Mouse (Mus musculus): ENCODE measurements around the gene Taf6l. TPM values are rescaled to one million over a fixed set of nuclear protein-coding genes. Genes with fewer than 3 reads are reported as not detected.

Gene Taf6l
- total RNA-seq, 2 experiments from 2014 or later, result 5.2 to 6.7 TPM

GRCm38 (mm10) chr19:8725081-8725613 lies 61.1 kb downstream of the Taf6l start:
- no peak for TF ChIP-seq CTCF (IDR thresholded peaks at IDR 0.05)
- intact Hi-C loops (cut with DNase I), result no loop called here
- DNase-seq, result no peak
- peak overlapping the region; percentile 79 for H3K4me3 ChIP-seq
- H3K27ac ChIP-seq, result no peak overlapping the region

Small RNAs within 50 kb of the gene (microRNA-seq; reads per million reads assigned to microRNA genes)
- gene Mir6992, result not detected

Other genes starting within 250 kb of the Taf6l start
- not detected for gene Slc22a8, start 195.2 kb downstream of the Taf6l start, total RNA-seq (2021)
- gene Slc22a6, start 168.4 kb downstream of the Taf6l start, total RNA-seq (2021), result not detected
- not detected for gene Chrm1, start 122.6 kb downstream of the Taf6l start, total RNA-seq (2021)
- 10 to 100 TPM; 33.9 to 35.1 TPM for gene Slc3a2, start 63.0 kb downstream of the Taf6l start, total RNA-seq (2021)
- gene Wdr74, start 50.6 kb downstream of the Taf6l start, total RNA-seq (2021), result 10 to 100 TPM; 15.4 to 16.4 TPM
- not detected for gene 1700092M07Rik, start 45.7 kb downstream of the Taf6l start, total RNA-seq (2021)
- gene Stx5a, start 45.0 kb downstream of the Taf6l start, total RNA-seq (2021), result 10 to 100 TPM; 20.8 to 22.1 TPM
- 10 to 100 TPM; 37.8 to 41.5 TPM for gene Nxf1, start 29.3 kb downstream of the Taf6l start, total RNA-seq (2021)
- gene Tmem223, start 15.4 kb downstream of the Taf6l start, total RNA-seq (2021), result 100 to 1,000 TPM in 1 of 2 experiments, 10 to 100 TPM in 1; 77.2 to 118 TPM
- 10 to 100 TPM in 1 of 2 experiments, 1 to 10 TPM in 1; 7.4 to 10.6 TPM for gene Tmem179b, start 11.9 kb downstream of the Taf6l start, total RNA-seq (2021)
- 10 to 100 TPM; 35.6 to 42.6 TPM for gene Polr2g, start 12.2 kb upstream of the Taf6l start, total RNA-seq (2021)
- gene Zbtb3, start 16.1 kb upstream of the Taf6l start, total RNA-seq (2021), result 1 to 10 TPM in 1 of 2 experiments, under 1 TPM in 1; 0.82 to 1.1 TPM
- gene Ttc9c, start 32.9 kb upstream of the Taf6l start, total RNA-seq (2021), result 10 to 100 TPM; 11.9 to 12.6 TPM
- gene Hnrnpul2, start 33.6 kb upstream of the Taf6l start, total RNA-seq (2021), result 10 to 100 TPM; 40.1 to 49.4 TPM
- not detected for gene AC129217.1, start 43.4 kb upstream of the Taf6l start, total RNA-seq (2021)
- gene Bscl2, start 51.0 kb upstream of the Taf6l start, total RNA-seq (2021), result 10 to 100 TPM; 16.8 to 18.4 TPM
- gene Gng3, start 52.8 kb upstream of the Taf6l start, total RNA-seq (2021), result not detected
- 1 to 10 TPM; 7.3 to 7.8 TPM for gene Lrrn4cl, start 64.4 kb upstream of the Taf6l start, total RNA-seq (2021)
- 100 to 1,000 TPM; 199 to 235 TPM for gene Ubxn1, start 85.1 kb upstream of the Taf6l start, total RNA-seq (2021)
- gene Uqcc3, start 94.5 kb upstream of the Taf6l start, total RNA-seq (2021), result 10 to 100 TPM; 57.7 to 59.0 TPM
- gene Lbhd1, start 97.3 kb upstream of the Taf6l start, total RNA-seq (2021), result 1 to 10 TPM in 1 of 2 experiments, under 1 TPM in 1; 0.99 to 6.1 TPM
- gene Gm49403, start 97.5 kb upstream of the Taf6l start, total RNA-seq (2021), result not detected
- gene 1810009A15Rik, start 102.4 kb upstream of the Taf6l start, total RNA-seq (2021), result 10 to 100 TPM; 11.8 to 13.5 TPM
- 1 to 10 TPM in 1 of 2 experiments, under 1 TPM in 1; 0.61 to 5.3 TPM for gene Gm49416, start 102.5 kb upstream of the Taf6l start, total RNA-seq (2021)
- 10 to 100 TPM; 10.6 to 12.5 TPM for gene Ints5, start 106.6 kb upstream of the Taf6l start, total RNA-seq (2021)
- 10 to 100 TPM; 21.6 to 26.4 TPM for gene Ganab, start 111.7 kb upstream of the Taf6l start, total RNA-seq (2021)
- 10 to 100 TPM; 32.2 to 35.7 TPM for gene B3gat3, start 134.0 kb upstream of the Taf6l start, total RNA-seq (2021)
- gene Rom1, start 142.9 kb upstream of the Taf6l start, total RNA-seq (2021), result 1 to 10 TPM; 7.3 TPM
- 1 to 10 TPM; 3.4 to 6.2 TPM for gene Eml3, start 143.1 kb upstream of the Taf6l start, total RNA-seq (2021)
- 10 to 100 TPM; 23.5 to 27.2 TPM for gene Mta2, start 155.5 kb upstream of the Taf6l start, total RNA-seq (2021)
- 10 to 100 TPM in 1 of 2 experiments, 1 to 10 TPM in 1; 7.9 to 10.4 TPM for gene Tut1, start 167.4 kb upstream of the Taf6l start, total RNA-seq (2021)
- 100 to 1,000 TPM; 423 to 463 TPM for gene Eef1g, start 180.6 kb upstream of the Taf6l start, total RNA-seq (2021)
- gene Ahnak, start 202.9 kb upstream of the Taf6l start, total RNA-seq (2021), result 100 to 1,000 TPM; 212 to 217 TPM